Mouse (Mus musculus) cerebellum, adult 2 months (tissue): ENCODE results near the gene Mrgprh. TPM values are rescaled to one million over a fixed set of nuclear protein-coding genes. Genes with fewer than 3 reads are reported as not detected.

Experiments
- DNase-seq, 2 experiments: peaks; one replicate each; pipeline ENCODE4 v3.0.0; 2021
- H3K27ac ChIP-seq: fragments of 200-500 bp; 2 replicates; pipeline ENCODE4 v1.5.1; 2012; ENCODE audit warnings: low read length, control low read depth, inconsistent platforms; ENCODE audit not compliant: insufficient read depth
- H3K27me3 ChIP-seq: fragments of 200-500 bp; 2 replicates; pipeline ENCODE4 v1.6.1; 2012; ENCODE audit warnings: inconsistent platforms, mild to moderate bottlenecking, low read length, moderate library complexity; ENCODE audit not compliant: control insufficient read depth, insufficient read depth
- H3K4me1 ChIP-seq: fragments of 200-500 bp; 2 replicates; pipeline ENCODE4 v1.6.1; 2011; ENCODE audit warnings: low read length; ENCODE audit not compliant: control insufficient read depth, insufficient read depth
- H3K4me3 ChIP-seq: fragments of 200-500 bp; replicated peaks from 2 replicates; pipeline ENCODE3; 2011; ENCODE audit warnings: mild to moderate bottlenecking, low read depth, low read length, control low read depth; ENCODE audit not compliant: insufficient read depth
- CTCF ChIP-seq: fragments of 200-500 bp; IDR thresholded peaks from 2 replicates; pipeline ENCODE4 v1.5.1; 2011; ENCODE audit warnings: low read depth, mild to moderate bottlenecking, control low read depth, low read length, moderate library complexity, borderline replicate concordance; ENCODE audit not compliant: insufficient read depth
- POLR2A ChIP-seq: fragments of 200-500 bp; IDR thresholded peaks from 2 replicates; pipeline ENCODE4 v1.6.1; 2011; ENCODE audit warnings: low read length, control low read depth, borderline replicate concordance; ENCODE audit not compliant: insufficient read depth
- WGBS: fragments of 180-500 bp; shearing (Covaris S2); methylation state at CpG from one replicate; pipeline ENCODE4 v1.1.7; 2018; 5-methylcytosine and 5-hydroxymethylcytosine counted together
- polyA plus RNA-seq: library from polyadenylated mRNA; depleted of rRNA; stranded (reverse); fragments of >200 nt; gene quantifications from 2 replicates; pipeline ENCODE4 v1.2.3, GENCODE M21; 2012; rRNA removed

Mrgprh gene
- polyA plus RNA-seq, 1 experiment: 0.62 TPM

- TF ChIP-seq CTCF (no peak), POLR2A (no peak)
- WGBS: 83% methylated on average over 8 of the region's 8 CpGs
- no peak overlapping the region for H3K27ac ChIP-seq
- no peaks in the 10 kb centered on the region for H3K4me1 ChIP-seq
- H3K4me3 ChIP-seq: no peak overlapping the region
- no peaks in the 10 kb centered on the region for H3K27me3 ChIP-seq
- no peak for DNase-seq
These were observed 34.6 kb downstream of the Mrgprh start for GRCm38 (mm10) chr17:12910391-12910790.

- DNase-seq: no peak
- under 1% methylated on average over 18 of the region's 18 CpGs for WGBS
- Histone ChIP-seq H3K27me3 (no peaks in the 10 kb centered on the region), H3K4me1 (no peaks in the 10 kb centered on the region), H3K4me3 (peak within 1 kb of the TSS; percentile 96), H3K27ac (peak within 1 kb of the TSS; percentile 71)
- TF ChIP-seq POLR2A: no peak
- no peak for TF ChIP-seq CTCF
These were observed 39.6 kb downstream of the Mrgprh start, which contains the start of gene Tcp1 for GRCm38 (mm10) chr17:12915488-12915880. Gene Tcp1 (plus strand): TSS chr17:12915701.

DNA sequence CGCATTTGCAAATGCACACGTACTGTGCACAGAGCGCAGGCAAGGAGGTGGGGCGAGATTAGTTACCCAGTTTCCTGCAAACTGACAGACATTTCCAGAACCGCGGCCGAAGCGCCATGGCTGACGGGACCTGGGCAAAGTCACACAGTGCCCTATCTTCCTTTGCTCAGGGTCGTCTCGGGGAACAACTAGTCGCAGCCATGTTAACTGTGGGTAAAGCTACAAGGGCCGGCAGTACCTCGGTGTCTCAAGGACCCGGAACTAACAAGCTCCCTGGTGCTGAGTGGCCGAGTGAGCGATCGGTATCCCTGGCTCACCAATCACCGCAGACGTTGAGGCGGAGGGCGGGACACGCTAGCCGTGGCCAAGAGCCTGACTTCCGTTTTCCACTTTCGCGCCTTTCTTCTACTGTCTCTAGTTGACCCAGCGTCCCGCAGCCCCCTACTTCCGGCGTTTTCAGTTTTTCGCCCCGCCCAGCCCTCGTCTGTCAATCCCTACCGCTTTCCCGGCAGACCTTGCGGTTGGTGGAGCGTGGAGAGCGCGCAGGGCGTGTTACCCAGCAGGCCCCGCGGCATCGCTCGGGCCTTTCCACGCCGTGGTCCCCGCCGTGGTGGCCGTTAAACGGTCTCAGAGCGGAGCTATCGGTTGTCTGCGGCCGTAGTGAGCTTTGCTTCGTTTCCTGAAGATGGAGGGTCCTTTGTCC, 40.2 kb downstream of the Mrgprh start, which contains the start of gene Mrpl18:
Mrpl18 (minus strand) TSS at position 465 of the 703 bp plus-strand sequence.
- Histone ChIP-seq H3K4me1 (no peaks in the 10 kb centered on the region), H3K4me3 (peak within 1 kb of the TSS; percentile 96), H3K27ac (peak within 1 kb of the TSS; percentile 71), H3K27me3 (no peaks in the 10 kb centered on the region)
- DNase-seq: peak; percentile 98 to 100
- TF ChIP-seq POLR2A (peak; percentile 74), CTCF (no peak)
- under 1% methylated on average over 56 of the region's 56 CpGs for WGBS

- H3K4me3 ChIP-seq: peak overlapping the region; percentile 91
- DNase-seq: no peak
- no peaks in the 10 kb centered on the region for H3K4me1 ChIP-seq
- WGBS: under 1% methylated on average over 40 of the region's 40 CpGs
- TF ChIP-seq CTCF (no peak), POLR2A (no peak)
- no peaks in the 10 kb centered on the region for H3K27me3 ChIP-seq
- H3K27ac ChIP-seq: peak overlapping the region; percentile 71
These were observed 41.0 kb downstream of the Mrgprh start for GRCm38 (mm10) chr17:12916588-12917380.

- no peak for DNase-seq
- 91% methylated on average over 1 of the region's 1 CpGs for WGBS
- TF ChIP-seq CTCF (no peak), POLR2A (no peak)
- no peaks in the 10 kb centered on the region for H3K27me3 ChIP-seq
- no peaks in the 10 kb centered on the region for H3K4me1 ChIP-seq
- no peak overlapping the region for H3K27ac ChIP-seq
- no peak overlapping the region for H3K4me3 ChIP-seq
These were observed 45.2 kb downstream of the Mrgprh start for GRCm38 (mm10) chr17:12921073-12921472.

DNA sequence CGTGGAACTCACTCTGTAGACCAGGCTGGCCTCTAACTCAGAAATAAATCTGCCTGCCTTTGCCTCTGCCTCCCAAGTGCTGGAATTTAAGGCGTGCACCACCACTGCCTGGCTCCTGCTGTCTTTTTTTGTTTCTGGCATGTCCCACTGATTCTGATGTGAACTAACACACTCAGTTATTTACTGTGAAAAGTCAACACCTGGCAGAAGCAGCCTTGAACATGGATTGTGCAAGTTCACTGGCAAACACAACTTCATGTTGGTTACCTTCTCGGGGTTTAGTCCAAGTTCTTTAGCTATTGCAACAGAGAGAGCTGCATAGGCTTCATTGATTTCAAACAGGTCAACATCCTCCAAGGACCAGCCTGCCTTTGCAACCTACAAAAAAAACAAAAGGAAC, 49.2 kb downstream of the Mrgprh start:
- DNase-seq: no peak
- 74% methylated on average over 3 of the region's 3 CpGs for WGBS
- Histone ChIP-seq H3K27ac (no peak overlapping the region), H3K4me3 (no peak overlapping the region), H3K4me1 (no peaks in the 10 kb centered on the region), H3K27me3 (no peaks in the 10 kb centered on the region)
- no peak for TF ChIP-seq CTCF
- no peak for TF ChIP-seq POLR2A

DNA sequence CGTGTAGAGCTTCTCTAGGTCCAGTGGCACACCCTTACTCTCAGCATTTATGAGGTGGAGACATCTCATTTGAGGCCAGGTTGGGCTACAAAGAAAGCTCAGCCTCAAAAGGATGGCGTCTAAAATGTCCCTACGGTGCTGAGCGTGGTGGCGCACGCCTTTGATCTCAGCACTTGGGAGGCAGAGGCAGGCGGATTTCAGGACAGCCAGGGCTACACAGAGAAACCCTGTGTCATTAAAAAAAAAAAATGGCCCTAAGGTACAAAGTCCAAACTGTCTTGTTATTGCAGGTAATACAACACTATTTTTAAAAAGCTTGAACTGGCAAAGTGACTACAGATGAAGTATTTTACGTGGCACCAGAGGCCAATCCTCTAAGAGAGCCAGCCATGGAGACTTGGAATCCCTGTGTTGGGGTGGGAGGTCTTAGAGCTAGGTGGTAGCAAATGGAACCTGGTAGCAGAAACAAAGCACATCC, 49.9 kb downstream of the Mrgprh start:
- Histone ChIP-seq H3K4me1 (no peaks in the 10 kb centered on the region), H3K4me3 (no peak overlapping the region), H3K27ac (no peak overlapping the region), H3K27me3 (no peaks in the 10 kb centered on the region)
- WGBS: 86% methylated on average over 8 of the region's 8 CpGs
- no peak for DNase-seq
- TF ChIP-seq CTCF: no peak
- no peak for TF ChIP-seq POLR2A

Other genes starting within 250 kb of the Mrgprh start
- 0.19 and 0.46 TPM in 2 replicates for gene Slc22a1, start 200.2 kb upstream of the Mrgprh start, polyA plus RNA-seq
- gene Igf2r, start 106.4 kb upstream of the Mrgprh start, polyA plus RNA-seq: 18.1 and 19.7 TPM in 2 replicates
- 0.25 and 0.44 TPM in 2 replicates for gene Mas1, start 7.9 kb upstream of the Mrgprh start, polyA plus RNA-seq
- gene Pnldc1, start 34.2 kb downstream of the Mrgprh start, polyA plus RNA-seq: 3.1 and 4.5 TPM in 2 replicates
- gene Tcp1, start 39.7 kb downstream of the Mrgprh start, polyA plus RNA-seq: 145 and 156 TPM in 2 replicates
- 80.0 and 85.6 TPM in 2 replicates for gene Mrpl18, start 40.3 kb downstream of the Mrgprh start, polyA plus RNA-seq
- gene Acat3, start 64.6 kb downstream of the Mrgprh start, polyA plus RNA-seq: 1.4 and 1.7 TPM in 2 replicates
- 45.4 and 50.6 TPM in 2 replicates for gene Acat2, start 84.7 kb downstream of the Mrgprh start, polyA plus RNA-seq
- gene Wtap, start 118.1 kb downstream of the Mrgprh start, polyA plus RNA-seq: 57.6 and 57.7 TPM in 2 replicates
- gene Sod2, start 130.8 kb downstream of the Mrgprh start, polyA plus RNA-seq: 269 and 280 TPM in 2 replicates
- not detected in 2 replicates for gene Gpr31b, start 176.3 kb downstream of the Mrgprh start, polyA plus RNA-seq
- gene Tcp10b, start 185.1 kb downstream of the Mrgprh start, polyA plus RNA-seq: 0.62 and 0.67 TPM in 2 replicates